Mouse (Mus musculus): ENCODE measurements at regions not wholly inside any gene's neighbourhood (a gene's known extent, or its start where the extent isn't known, plus 50 kb on each side); places are given as distances from the start of the nearest gene placed in this dataset.

GRCm38 (mm10) chr10:111079051-111079450 is 69.1 kb upstream of the Zdhhc17 start:
- no peak for DNase-seq (ENCODE audit: extremely low spot score in 1 of 2, low spot score in 1 of 2)

GRCm38 (mm10) chr10:111077632-111078031 is 67.7 kb upstream of the Zdhhc17 start:
- no peak for DNase-seq (ENCODE audit: extremely low spot score in 1 of 2, low spot score in 1 of 2)

GRCm38 (mm10) chr10:111073851-111074430 is 64.0 kb upstream of the Zdhhc17 start:
- no peak for DNase-seq (ENCODE audit: extremely low spot score in 1 of 2, low spot score in 1 of 2)

GRCm38 (mm10) chr10:111073262-111073661 is 63.3 kb upstream of the Zdhhc17 start:
- DNase-seq (ENCODE audit: extremely low spot score in 1 of 2, low spot score in 1 of 2) = no peak

GRCm38 (mm10) chr10:111072554-111072909 is 62.6 kb upstream of the Zdhhc17 start:
- DNase-seq (ENCODE audit: extremely low spot score in 1 of 2, low spot score in 1 of 2) = no peak

GRCm38 (mm10) chr10:111071805-111072553 is 62.0 kb upstream of the Zdhhc17 start:
- DNase-seq (ENCODE audit: extremely low spot score in 1 of 2, low spot score in 1 of 2) = no peak

GRCm38 (mm10) chr10:111066146-111066545 is 56.2 kb upstream of the Zdhhc17 start:
- no peak for DNase-seq (ENCODE audit: extremely low spot score in 1 of 2, low spot score in 1 of 2)

- no peak for DNase-seq (ENCODE audit: extremely low spot score in 1 of 2, low spot score in 1 of 2)
These were observed 50.7 kb upstream of the Zdhhc17 start for GRCm38 (mm10) chr10:111060626-111061025.

All from layer of hippocampus, postnatal 25 days (tissue).